14 mouse cellular contexts compared by ENCODE assay signal in genomic region chr4:116160769-116161168, GRCm38 (mm10). TPM values are rescaled to one million over a fixed set of nuclear protein-coding genes. Genes with fewer than 3 reads are reported as not detected.
DNase-seq lines count a peak whose midpoint lies in the region; ATAC-seq and TF ChIP-seq lines count a peak whose summit lies in the region.
"Had no signal": no experiment of that assay in that cellular context is flagged by ENCODE, and none has a peak within 500 bp of the region (broad histone marks: within the 10 kb centered on the region; RNA-seq: fewer than 3 reads in every experiment).

No protein-coding gene starts in this region.

- H3K9me3 ChIP-seq in heart, embryonic 13.5 days, result no peaks in the 10 kb centered on the region
- no peaks in the 10 kb centered on the region for H3K9me3 ChIP-seq in lung, postnatal 0 days (ENCODE audit: low read length)
- no peaks in the 10 kb centered on the region for H3K9me3 ChIP-seq in hindbrain, embryonic 11.5 days (ENCODE audit: control insufficient read depth, low read length)
- H3K9me3 ChIP-seq: G1E; limb, embryonic 13.5 days; stomach, embryonic 15.5 days had no signal

- intact Hi-C loops in left cerebral cortex, adult 2 months (cut with DNase I), result no loop called here

- no peak overlapping the region for H3K4me2 ChIP-seq in heart, embryonic 13.5 days
- H3K4me2 ChIP-seq in lung, postnatal 0 days (replicated peaks; ENCODE audit: low read depth, low read length), result no peak overlapping the region
- H3K4me2 ChIP-seq in hindbrain, embryonic 11.5 days (replicated peaks; ENCODE audit: low read depth, low read length), result no peak overlapping the region
- H3K4me2 ChIP-seq: hindbrain, embryonic 14.5 days; limb, embryonic 13.5 days; stomach, embryonic 15.5 days had no signal

- H3K36me3 ChIP-seq in heart, embryonic 13.5 days, result peaks cover 57% of the 10 kb centered on the region
- H3K36me3 ChIP-seq in lung, postnatal 0 days (ENCODE audit: insufficient read depth, low read length), result peaks cover 18% of the 10 kb centered on the region
- H3K36me3 ChIP-seq in hindbrain, embryonic 11.5 days (ENCODE audit: control insufficient read depth, insufficient read depth, low read length), result peaks cover 14% of the 10 kb centered on the region; the same call in 1 of the 2 replicates

- peaks cover 34% of the 10 kb centered on the region for H3K4me1 ChIP-seq in heart, embryonic 13.5 days
- H3K4me1 ChIP-seq in lung, postnatal 0 days (ENCODE audit: insufficient read depth, low read depth, low read length), result no peaks in the 10 kb centered on the region; the same call in 1 of the 2 replicates
- H3K4me1 ChIP-seq in hindbrain, embryonic 11.5 days (replicated peaks; ENCODE audit: control insufficient read depth, insufficient read depth, low read length), result no peaks in the 10 kb centered on the region

- no peak for DNase-seq in heart, adult 9 months (ENCODE audit: low spot score in 2 of 2)
- no peak for DNase-seq in lung, postnatal 0 days (ENCODE audit: low spot score)
- no peak for DNase-seq in lung, postnatal 36 days
- DNase-seq in left cerebral cortex, adult 2 months (ENCODE audit: extremely low spot score in 1 of 2, low spot score in 2 of 2), result peak; percentile 61 to 75
- peak; percentile 94 for DNase-seq in telencephalon, adult 2 months (ENCODE audit: low read depth, low spot score)
- DNase-seq in embryo, embryonic 10 days (ENCODE audit: low spot score), result no peak
- DNase-seq in hindbrain, embryonic 11.5 days (ENCODE audit: low spot score), result no peak
- DNase-seq: gastrocnemius, postnatal 10 days; kidney, adult 9 months had no signal

- H3K4me3 ChIP-seq in heart, embryonic 13.5 days, result no peak overlapping the region
- H3K4me3 ChIP-seq in lung, postnatal 0 days (ENCODE audit: low read depth, low read length), result no peak overlapping the region
- H3K4me3 ChIP-seq in left cerebral cortex, adult 2 months, result no peak overlapping the region
- H3K4me3 ChIP-seq in hindbrain, embryonic 11.5 days (ENCODE audit: low read depth, low read length), result no peak overlapping the region
- H3K4me3 ChIP-seq: limb, embryonic 13.5 days; stomach, embryonic 15.5 days had no signal

- H3K27me3 ChIP-seq in heart, embryonic 13.5 days (replicated peaks), result no peaks in the 10 kb centered on the region
- H3K27me3 ChIP-seq in lung, postnatal 0 days (replicated peaks; ENCODE audit: insufficient read depth, low read length), result no peaks in the 10 kb centered on the region
- H3K27me3 ChIP-seq in hindbrain, embryonic 11.5 days (ENCODE audit: control insufficient read depth, insufficient read depth, low read length), result no peaks in the 10 kb centered on the region
- H3K27me3 ChIP-seq: limb, embryonic 13.5 days; stomach, embryonic 15.5 days had no signal

- peak overlapping the region; percentile 5; the same call in 1 of the 2 replicates for H3K27ac ChIP-seq in heart, embryonic 13.5 days (replicated peaks)
- peak overlapping the region; percentile 5; the same call in 1 of the 2 replicates for H3K27ac ChIP-seq in lung, postnatal 0 days (ENCODE audit: low read length)
- peak overlapping the region; percentile 85 for H3K27ac ChIP-seq in left cerebral cortex, adult 2 months
- no peak overlapping the region for H3K27ac ChIP-seq in hindbrain, embryonic 11.5 days (ENCODE audit: low read depth, low read length)
- H3K27ac ChIP-seq: hindbrain, embryonic 14.5 days; limb, embryonic 13.5 days; stomach, embryonic 15.5 days had no signal

- no peak for TF ChIP-seq CTCF in lung, postnatal 0 days (IDR thresholded peaks at IDR 0.05)
- no peak for TF ChIP-seq CTCF in left cerebral cortex, adult 2 months (IDR thresholded peaks at IDR 0.05)

- ATAC-seq in heart, embryonic 13.5 days (ENCODE audit: extremely low read depth, insufficient number of reproducible peaks, low FRiP score, low TSS enrichment), result no peak
- no peak for ATAC-seq in lung, postnatal 0 days
- no peak for ATAC-seq in hindbrain, embryonic 11.5 days (ENCODE audit: low FRiP score)

- WGBS in heart, embryonic 13.5 days, result 40% methylated on average over 3 of the region's 3 CpGs
- WGBS in lung, postnatal 0 days, result 66% methylated on average over 3 of the region's 3 CpGs
- 90% methylated on average over 3 of the region's 3 CpGs for WGBS in hindbrain, embryonic 11.5 days

- H3K9ac ChIP-seq in heart, embryonic 13.5 days, result peak overlapping the region; percentile 38; the same call in 1 of the 2 replicates
- no peak overlapping the region for H3K9ac ChIP-seq in lung, postnatal 0 days (replicated peaks; ENCODE audit: low read depth)
- H3K9ac ChIP-seq in hindbrain, embryonic 11.5 days (ENCODE audit: low read depth, low read length), result no peak overlapping the region
- H3K9ac ChIP-seq: hindbrain, embryonic 14.5 days; limb, embryonic 13.5 days; stomach, embryonic 15.5 days had no signal

- TF ChIP-seq EP300 in lung, postnatal 0 days (IDR thresholded peaks at IDR 0.05), result no peak

RNA-seq across cellular contexts. Expression of gene Tspan1, which starts 6.6 kb away (rescaled TPM):
- polyA plus RNA-seq in heart, embryonic 13.5 days (2015; fragmentation: Nextera tagmentation; extraction: Ambion mirVana), result 0.22 and 0.45 TPM in 2 replicates
- 118 and 131 TPM in 2 replicates for polyA plus RNA-seq in lung, postnatal 0 days (2015; fragmentation: Nextera tagmentation; extraction: Ambion mirVana)
- total RNA-seq in left cerebral cortex, adult 2 months (2021), result not detected
- 0.17 TPM in 1 of 2 replicates, not detected in the other for polyA plus RNA-seq in hindbrain, embryonic 11.5 days (2014; fragmentation: Nextera tagmentation; extraction: Ambion mirVana)
- total RNA-seq: gastrocnemius, postnatal 10 days had no signal
- polyA plus RNA-seq: G1E had no signal

RNA-seq across cellular contexts. Expression of gene Lurap1, which starts 9.6 kb away (rescaled TPM):
- polyA plus RNA-seq in heart, embryonic 13.5 days (2015; fragmentation: Nextera tagmentation; extraction: Ambion mirVana), result 1.8 and 2.1 TPM in 2 replicates
- polyA plus RNA-seq in lung, postnatal 0 days (2015; fragmentation: Nextera tagmentation; extraction: Ambion mirVana), result 2.6 and 2.8 TPM in 2 replicates
- total RNA-seq in left cerebral cortex, adult 2 months (2021), result 10 to 100 TPM; 28.4 to 31.2 TPM
- 1.1 and 1.3 TPM in 2 replicates for polyA plus RNA-seq in hindbrain, embryonic 11.5 days (2014; fragmentation: Nextera tagmentation; extraction: Ambion mirVana)

RNA-seq across cellular contexts. Expression of gene 1700042G07Rik, which starts 12.4 kb away (rescaled TPM):
- polyA plus RNA-seq in heart, embryonic 13.5 days (2015; fragmentation: Nextera tagmentation; extraction: Ambion mirVana), result not detected in 2 replicates
- not detected in 2 replicates for polyA plus RNA-seq in lung, postnatal 0 days (2015; fragmentation: Nextera tagmentation; extraction: Ambion mirVana)
- not detected for total RNA-seq in left cerebral cortex, adult 2 months (2021)
- not detected in 2 replicates for polyA plus RNA-seq in hindbrain, embryonic 11.5 days (2014; fragmentation: Nextera tagmentation; extraction: Ambion mirVana)
- total RNA-seq: G1E; gastrocnemius, postnatal 10 days had no signal
- polyA plus RNA-seq: G1E; hindbrain, embryonic 14.5 days; limb, embryonic 13.5 days; stomach, embryonic 15.5 days had no signal

RNA-seq across cellular contexts. Expression of gene Gm49337, which starts 12.4 kb away (rescaled TPM):
- not detected in 2 replicates for polyA plus RNA-seq in heart, embryonic 13.5 days (2015; fragmentation: Nextera tagmentation; extraction: Ambion mirVana)
- not detected in 2 replicates for polyA plus RNA-seq in lung, postnatal 0 days (2015; fragmentation: Nextera tagmentation; extraction: Ambion mirVana)
- total RNA-seq in left cerebral cortex, adult 2 months (2021), result 1 to 10 TPM; 1.4 to 2.9 TPM
- polyA plus RNA-seq in hindbrain, embryonic 11.5 days (2014; fragmentation: Nextera tagmentation; extraction: Ambion mirVana), result not detected in 2 replicates
- total RNA-seq: G1E; gastrocnemius, postnatal 10 days had no signal
- polyA plus RNA-seq: G1E; hindbrain, embryonic 14.5 days; limb, embryonic 13.5 days; stomach, embryonic 15.5 days had no signal

RNA-seq across cellular contexts. Expression of gene Pomgnt1, which starts 37.1 kb away (rescaled TPM):
- 56.9 and 61.5 TPM in 2 replicates for polyA plus RNA-seq in heart, embryonic 13.5 days (2015; fragmentation: Nextera tagmentation; extraction: Ambion mirVana)
- polyA plus RNA-seq in lung, postnatal 0 days (2015; fragmentation: Nextera tagmentation; extraction: Ambion mirVana), result 40.7 and 40.8 TPM in 2 replicates
- 10 to 100 TPM; 80.2 to 85.6 TPM for total RNA-seq in left cerebral cortex, adult 2 months (2021)
- 49.0 and 52.3 TPM in 2 replicates for polyA plus RNA-seq in hindbrain, embryonic 11.5 days (2014; fragmentation: Nextera tagmentation; extraction: Ambion mirVana)

Comparison
In these comparisons a context has a peak if more than half of its experiments do, and no peak if none do; other contexts are left out.
1. DNase-seq: peak in left cerebral cortex, adult 2 months (2 of 2) and telencephalon, adult 2 months (single experiment); none in heart, adult 9 months (0 of 2), lung, postnatal 0 days (single experiment), lung, postnatal 36 days (single experiment), embryo, embryonic 10 days (single experiment) and hindbrain, embryonic 11.5 days (single experiment).
2. RNA of gene Tspan1, which starts 6.6 kb away (polyA plus RNA-seq): 118 to 131 TPM in lung, postnatal 0 days; 0.22 to 0.45 TPM in heart, embryonic 13.5 days and 0.17 TPM in hindbrain, embryonic 11.5 days; every median in the first group is over 10 times any median in the second.